Mouse (Mus musculus): Measurements from ENCODE around the gene Lemd2.

Lemd2 gene

DNA sequence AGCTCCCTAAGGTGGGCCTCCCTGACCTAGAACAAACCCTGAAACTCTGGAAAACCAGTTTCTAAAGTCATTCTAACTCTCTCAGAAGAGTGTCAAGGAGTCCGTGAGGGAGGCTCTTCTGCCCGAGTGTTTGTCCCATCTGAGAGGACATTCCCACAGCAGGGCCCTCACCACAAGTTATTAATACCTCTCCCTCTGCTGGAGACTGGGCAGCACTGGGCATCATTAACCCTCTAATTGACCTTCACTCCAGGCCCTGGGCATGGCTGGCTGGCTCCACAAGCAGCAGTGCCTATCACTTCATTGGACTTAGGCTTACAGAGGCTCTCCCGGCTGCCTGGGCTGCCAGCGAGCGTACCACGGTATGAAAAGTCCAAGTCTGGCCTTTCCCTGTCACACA is 45.8 kb downstream of the Lemd2 start:
- DNase-seq (ENCODE audit: low spot score) = no peak

DNA sequence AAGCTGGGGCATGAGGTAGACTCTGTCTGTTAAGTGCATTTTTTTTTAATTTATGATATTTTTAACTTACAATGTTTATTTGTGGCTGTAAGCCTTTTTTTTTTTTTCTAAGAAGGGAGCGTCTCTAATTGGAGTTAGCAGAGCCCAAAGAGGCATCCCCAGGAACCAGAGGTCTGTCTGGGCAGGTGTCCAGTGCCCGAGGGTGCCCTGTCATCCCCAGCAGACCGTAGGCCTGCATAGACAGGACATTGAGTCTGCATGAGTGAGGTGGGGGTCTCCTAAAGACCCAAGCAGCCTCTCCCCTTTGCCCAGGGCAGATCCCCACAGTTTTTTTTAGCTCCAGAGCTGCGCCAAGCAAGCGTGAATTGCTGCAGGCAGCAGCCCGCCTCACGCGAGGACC is 48.5 kb downstream of the Lemd2 start:
- no peak for DNase-seq (ENCODE audit: low spot score)

DNA sequence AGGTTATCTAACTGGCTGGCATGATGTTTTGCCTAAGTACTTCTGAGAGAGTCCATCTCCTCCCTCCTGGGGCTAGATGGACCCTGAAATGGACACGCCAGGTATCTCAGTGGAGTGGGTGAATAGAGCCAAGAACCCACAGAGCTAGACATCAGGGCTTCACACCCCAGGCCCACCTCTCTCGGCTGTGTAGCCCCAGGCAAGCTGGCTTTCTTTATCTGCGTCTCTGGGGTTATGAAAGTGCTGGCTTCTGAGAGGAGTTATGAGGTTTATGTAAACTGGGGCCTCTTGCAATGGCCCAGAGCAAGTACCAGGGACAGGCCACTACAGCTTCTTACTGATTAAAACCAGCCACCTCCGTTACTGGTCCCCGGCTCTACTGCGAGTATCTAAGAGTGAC is 49.4 kb downstream of the Lemd2 start:
- no peak for DNase-seq (ENCODE audit: low spot score)

DNA sequence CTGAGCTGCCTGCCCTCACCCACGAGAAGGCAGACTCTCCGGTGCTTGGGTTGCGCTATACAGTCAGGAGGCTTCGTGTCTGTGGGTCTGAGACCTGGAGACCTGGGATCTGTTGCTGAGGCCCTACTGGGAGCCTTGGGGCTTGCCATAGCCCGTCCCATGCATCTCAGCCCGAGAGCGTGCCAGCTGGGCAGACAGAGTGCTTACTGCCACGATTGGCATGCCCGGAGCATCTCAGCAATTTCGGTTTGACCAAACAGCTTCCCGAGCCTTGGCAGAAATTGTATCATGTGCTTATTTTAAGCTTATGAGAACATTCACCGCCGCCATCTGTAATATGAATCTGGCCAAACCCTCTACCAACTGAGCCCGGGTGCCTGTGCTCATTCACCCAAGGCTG is 50.0 kb downstream of the Lemd2 start:
- DNase-seq (ENCODE audit: low spot score) = no peak

DNA sequence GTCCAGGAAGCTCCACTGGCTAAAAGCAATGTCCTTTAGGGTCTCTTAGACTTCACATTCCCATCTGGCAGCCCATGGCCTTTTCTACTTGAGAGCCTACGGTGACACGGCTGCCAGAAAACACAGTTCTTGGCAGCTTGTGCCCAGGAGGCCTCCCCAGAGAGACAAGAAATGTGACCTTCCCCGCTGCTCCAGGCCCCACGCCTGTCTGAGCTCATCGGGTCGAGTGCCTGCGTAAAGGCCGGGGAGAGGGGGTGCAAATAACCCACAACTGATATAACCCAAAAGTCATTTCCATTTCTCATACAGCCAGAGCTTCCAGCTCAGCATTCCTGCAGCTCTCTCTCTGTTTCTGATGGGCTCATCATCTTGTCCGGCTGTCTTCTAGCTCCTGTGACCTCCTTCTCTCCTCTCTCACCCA is 50.5 kb downstream of the Lemd2 start:
- no peak for DNase-seq (ENCODE audit: low spot score)

DNA sequence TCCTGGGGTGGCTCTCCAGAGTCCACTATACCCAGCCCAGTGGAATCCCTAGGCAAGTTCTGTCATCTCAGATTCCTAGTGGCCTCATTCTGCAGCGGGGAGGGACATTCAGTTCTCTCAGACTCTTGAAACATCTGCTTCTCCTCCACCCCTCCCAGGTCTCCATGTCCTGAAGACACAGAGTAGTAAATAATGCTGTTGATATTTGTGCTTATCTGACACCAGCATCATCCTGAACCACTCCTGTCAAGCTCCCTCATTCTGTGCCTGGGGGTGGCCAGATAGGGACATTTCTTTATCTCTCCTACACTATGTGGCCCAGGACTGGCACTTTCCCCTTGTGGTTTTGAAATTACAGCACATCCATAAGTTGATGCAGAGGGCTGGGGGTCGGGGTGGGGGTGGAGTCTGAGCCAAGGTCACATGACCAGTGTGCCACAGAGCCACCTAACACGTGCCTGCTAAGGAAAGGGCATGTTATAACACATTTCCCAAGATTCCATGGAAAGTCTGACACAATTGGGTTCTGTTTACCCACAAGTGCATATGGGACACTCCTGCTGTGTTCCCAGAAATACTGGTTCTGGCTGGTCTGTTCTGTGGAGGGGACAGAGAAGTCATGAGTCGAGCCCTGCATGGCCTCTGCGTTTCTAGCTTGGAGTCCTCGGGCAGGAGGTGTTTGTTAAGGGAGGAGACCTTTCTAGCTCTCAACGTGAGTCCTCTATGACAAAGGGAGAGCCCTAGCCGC is 51.1 kb downstream of the Lemd2 start:
- no peak for DNase-seq (ENCODE audit: low spot score)

DNA sequence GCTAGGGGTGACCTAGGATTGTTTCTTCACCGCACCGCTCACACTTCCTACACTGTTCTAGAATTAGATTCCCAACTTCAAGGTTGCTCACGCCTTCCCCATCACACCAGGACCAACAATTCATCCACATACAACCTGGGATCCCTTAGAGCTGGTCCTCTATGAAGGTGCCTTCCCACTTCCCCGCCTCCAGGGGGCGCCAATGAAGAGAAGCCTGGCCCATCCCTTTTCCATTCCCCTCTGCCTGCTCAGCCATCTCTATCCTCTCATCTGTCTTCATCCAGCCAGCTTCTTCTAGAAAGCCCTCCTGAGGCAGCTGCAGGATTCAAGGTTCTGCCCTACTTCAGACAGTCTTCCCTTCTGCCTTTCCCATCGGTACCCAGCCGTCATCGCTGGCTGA is 52.9 kb downstream of the Lemd2 start:
- no peak for DNase-seq (ENCODE audit: low spot score)

DNA sequence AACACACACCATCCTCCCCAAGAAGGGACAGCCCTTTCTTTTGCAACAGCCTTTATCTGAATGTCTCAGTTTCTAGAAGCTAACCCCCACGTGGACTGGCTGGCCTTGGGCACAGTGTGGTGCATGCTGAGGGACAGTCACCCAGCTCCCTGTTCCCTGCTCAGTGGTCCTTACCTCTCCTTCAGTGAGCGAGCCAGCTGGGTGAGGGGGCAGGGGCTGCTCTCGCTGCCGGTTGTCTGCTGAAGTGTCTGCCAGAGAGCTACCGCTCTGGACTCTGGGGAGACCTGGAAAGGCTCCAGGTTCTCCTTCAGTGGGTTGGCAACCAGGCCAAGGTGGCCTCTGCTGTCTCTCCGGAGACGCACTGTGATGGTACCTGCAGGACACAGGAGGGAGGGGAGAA is 53.4 kb downstream of the Lemd2 start:
- DNase-seq (ENCODE audit: low spot score) = no peak

DNA sequence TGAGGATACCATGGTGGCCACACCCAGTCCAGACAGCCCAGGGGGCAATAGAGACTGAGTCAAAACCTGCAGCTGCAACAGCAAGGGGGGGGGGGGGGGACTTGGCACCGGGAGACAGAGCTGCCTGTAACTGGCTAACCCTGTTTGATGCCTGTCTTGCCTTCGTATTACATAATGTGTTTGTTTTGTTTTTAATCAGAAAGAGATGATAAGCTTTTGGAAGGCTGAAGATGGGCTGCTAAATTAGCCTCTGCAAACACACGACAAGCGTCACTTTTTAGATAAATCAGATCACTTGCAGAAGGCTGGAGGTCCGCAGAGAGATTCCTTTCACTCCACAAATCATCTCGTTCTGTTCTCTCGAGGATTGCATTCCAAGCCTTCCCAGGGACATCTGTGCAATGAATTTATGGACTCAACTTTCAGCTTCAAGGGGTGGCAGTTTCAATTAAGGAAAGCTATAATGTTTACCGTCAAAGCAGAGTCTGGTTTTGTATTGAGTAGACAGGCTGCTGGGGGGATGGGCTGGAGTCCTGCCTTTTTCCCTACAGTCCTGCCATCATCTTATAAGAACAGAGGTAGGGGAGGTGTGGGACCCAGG is 57.8 kb downstream of the Lemd2 start:
- DNase-seq (ENCODE audit: low spot score) = no peak

DNA sequence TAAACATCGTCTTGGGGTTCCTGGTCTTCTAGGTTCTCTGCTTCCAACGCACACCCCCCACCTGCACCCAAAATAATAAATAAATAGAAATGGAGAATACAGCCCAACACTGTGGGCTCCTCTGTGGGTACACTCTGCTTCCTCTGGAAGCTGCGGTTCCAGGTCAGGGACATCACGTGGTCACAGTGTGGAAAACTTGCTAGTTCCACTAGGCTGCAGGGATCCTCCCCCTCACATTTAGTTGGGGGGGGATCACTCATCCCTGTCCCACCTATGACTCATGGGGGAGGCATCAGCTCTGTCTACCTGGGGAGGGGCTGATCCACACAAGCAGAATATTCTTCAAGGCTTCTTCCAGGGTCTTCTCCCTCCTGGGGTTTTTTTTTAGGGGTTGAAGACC is 60.1 kb downstream of the Lemd2 start:
- DNase-seq (ENCODE audit: low spot score) = no peak

DNA sequence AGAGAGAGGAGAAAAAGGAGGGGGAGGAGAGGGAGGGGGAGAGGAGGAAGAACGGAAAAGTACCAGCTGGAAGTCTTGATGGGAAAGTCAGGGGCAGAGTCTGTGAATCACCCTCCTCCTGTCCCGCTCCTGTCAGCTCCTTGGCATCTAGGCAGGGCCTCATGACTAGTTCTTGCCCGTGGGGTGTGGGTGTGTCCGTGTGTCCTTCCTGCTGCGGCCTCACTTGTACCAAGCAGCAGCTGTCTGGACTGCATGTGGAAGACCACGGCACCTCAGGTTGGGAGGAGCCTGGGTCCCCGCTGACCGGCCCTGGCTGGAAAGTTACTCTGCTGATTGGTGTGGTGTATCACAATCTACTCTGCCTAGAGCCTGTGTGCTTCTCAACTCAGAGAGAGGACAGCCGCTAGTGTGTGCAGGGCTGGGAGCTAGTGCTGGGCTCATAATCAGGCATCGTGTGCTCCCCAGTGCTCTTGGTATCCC is 62.3 kb downstream of the Lemd2 start:
- no peak for DNase-seq (ENCODE audit: low spot score)

DNA sequence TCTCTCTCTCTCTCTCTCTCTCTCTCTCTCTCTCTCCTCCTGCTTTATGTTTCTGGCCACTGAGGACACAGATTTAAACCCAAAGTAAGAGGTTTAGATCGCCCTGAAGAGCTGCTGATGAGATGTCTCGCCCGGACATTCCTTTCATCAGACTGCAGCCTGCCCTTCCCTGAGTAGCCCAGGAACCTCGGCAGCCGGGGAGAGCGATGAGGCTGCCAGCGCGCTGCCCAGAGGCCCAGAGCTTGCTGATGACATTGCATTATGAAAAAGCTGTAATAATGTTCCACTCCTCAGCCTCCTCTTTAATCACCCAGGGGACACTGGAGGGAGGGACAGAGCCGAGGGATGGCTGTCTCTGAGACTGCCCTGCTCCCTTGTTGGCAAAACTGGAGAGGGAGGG is 64.0 kb downstream of the Lemd2 start:
- no peak for DNase-seq (ENCODE audit: low spot score)

Data from yolk sac, embryonic 10.5 days (tissue).